Mouse (Mus musculus): ENCODE data around the gene Arid4b. TPM values are rescaled to one million over a fixed set of nuclear protein-coding genes. Genes with fewer than 3 reads are reported as not detected.

Arid4b gene
- 116 to 129 TPM (median 125 TPM) in 4 replicates for total RNA-seq (2023; ENCODE audit: inconsistent age)

DNA sequence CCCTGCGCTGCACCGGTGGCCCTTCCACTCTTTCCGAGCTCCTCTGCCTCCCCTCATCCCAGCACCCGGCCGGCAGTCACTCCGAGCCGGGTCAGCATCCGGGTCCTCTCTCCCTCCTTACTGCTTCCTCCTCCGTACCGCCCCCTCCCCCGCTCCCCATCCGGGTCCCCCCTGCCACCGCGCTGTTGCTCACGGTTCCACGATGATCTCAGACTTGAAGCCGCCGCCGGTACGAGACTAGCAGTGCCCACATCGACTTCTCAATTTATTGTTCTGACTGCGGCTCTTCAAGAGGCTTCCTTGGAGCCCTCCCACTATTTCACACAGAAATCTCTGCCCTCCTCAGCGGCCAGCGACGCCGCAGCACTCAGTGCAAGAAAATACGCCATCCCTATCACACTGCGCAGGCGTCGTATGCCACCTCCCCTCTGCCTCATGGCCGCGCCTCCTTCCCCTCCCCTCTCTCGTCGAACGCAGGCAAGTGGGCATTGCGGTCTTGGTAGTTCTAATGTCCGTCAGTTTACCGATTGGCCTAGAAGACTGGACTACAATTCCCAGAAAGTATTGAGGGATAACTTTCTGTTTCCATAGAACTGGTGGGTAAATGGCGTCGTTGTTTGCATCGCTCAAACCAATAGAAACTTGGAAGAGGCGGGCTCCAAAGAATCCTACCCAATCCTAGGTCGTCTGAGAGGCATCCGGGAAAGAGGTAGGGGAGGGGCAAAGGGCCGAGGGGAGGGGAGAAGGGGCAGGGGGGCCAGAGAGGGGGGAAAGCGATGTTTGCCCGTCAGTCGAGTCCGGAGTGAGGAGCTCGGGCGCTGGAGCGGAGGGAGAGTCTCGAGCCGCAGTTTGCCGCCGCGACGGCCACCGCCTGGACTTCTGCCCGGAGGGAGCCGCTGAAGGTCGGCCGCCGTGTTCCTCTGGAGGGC, at the start of gene Arid4b, which contains the start of gene Ggps1:
Arid4b (plus strand) TSS at position 220 of the 929 bp plus-strand sequence.
Ggps1 (minus strand) TSS at position 476 of the 929 bp plus-strand sequence.

GRCm38 (mm10) chr13:14039292-14039965, 23.6 kb upstream of the Arid4b start, which contains the start of gene Tbce:
TSS of gene Tbce (minus strand) at chr13:14039638.

Other genes with a start within 250 kb of the Arid4b start
- 17.0 to 23.4 TPM (median 20.9 TPM) in 4 replicates for gene B3galnt2, start 108.8 kb upstream of the Arid4b start, total RNA-seq (2023; ENCODE audit: inconsistent age)
- 90.9 to 101 TPM (median 95.6 TPM) in 4 replicates for gene Tbce, start 23.6 kb upstream of the Arid4b start, total RNA-seq (2023; ENCODE audit: inconsistent age)
- 50.5 to 58.7 TPM (median 55.9 TPM) in 4 replicates for gene Ggps1, start 256 bp downstream of the Arid4b start, total RNA-seq (2023; ENCODE audit: inconsistent age)